Mouse (Mus musculus) brain, embryonic 18.5 days (tissue): ENCODE measurements around the gene Gm20388.
A peak's percentile ranks its signal among the peaks of the same experiment; 100 is the strongest.
"Not testable (repeated sequence)": the region's sequence is repeated elsewhere in the genome, so short reads cannot be mapped to it uniquely, and the experiment has no call there.

Source experiments
- DNase-seq: peaks from one replicate; pipeline ENCODE4 v3.0.0-alpha.2; 2012; ENCODE audit warnings: low read depth, low spot score

The Gm20388 gene

GRCm38 (mm10) chr8:121588750-121589149 lies 1678.1 kb downstream of the Gm20388 start:
- no peak for DNase-seq

GRCm38 (mm10) chr8:121589205-121589726 lies 1678.6 kb downstream of the Gm20388 start:
- DNase-seq, result no peak

- DNase-seq, result peak; percentile 88
Measured at GRCm38 (mm10) chr8:121590203-121591177, 1679.8 kb downstream of the Gm20388 start, which contains the start of gene Map1lc3b. Gene Map1lc3b, plus strand, starts transcription at chr8:121590361.

- no peak for DNase-seq
Measured at GRCm38 (mm10) chr8:121591178-121592066, 1680.8 kb downstream of the Gm20388 start.

- no peak for DNase-seq
Measured at GRCm38 (mm10) chr8:121593293-121593692, 1682.7 kb downstream of the Gm20388 start.

- DNase-seq, result no peak
Measured at GRCm38 (mm10) chr8:121593983-121594382, 1683.3 kb downstream of the Gm20388 start.

- not testable (repeated sequence) for DNase-seq
Measured at GRCm38 (mm10) chr8:121597492-121597891, 1686.9 kb downstream of the Gm20388 start.

GRCm38 (mm10) chr8:121598190-121598589 lies 1687.5 kb downstream of the Gm20388 start:
- no peak for DNase-seq

GRCm38 (mm10) chr8:121598892-121599291 lies 1688.3 kb downstream of the Gm20388 start:
- DNase-seq, result no peak

- no peak for DNase-seq
Measured at GRCm38 (mm10) chr8:121599842-121600241, 1689.2 kb downstream of the Gm20388 start.

GRCm38 (mm10) chr8:121602411-121602810 lies 1691.8 kb downstream of the Gm20388 start:
- no peak for DNase-seq

GRCm38 (mm10) chr8:121602860-121603259 lies 1692.2 kb downstream of the Gm20388 start:
- no peak for DNase-seq

GRCm38 (mm10) chr8:121603801-121604200 lies 1693.2 kb downstream of the Gm20388 start:
- no peak for DNase-seq

GRCm38 (mm10) chr8:121607661-121608060 lies 1697.0 kb downstream of the Gm20388 start:
- DNase-seq, result no peak

- DNase-seq, result no peak
Measured at GRCm38 (mm10) chr8:121609251-121609650, 1698.6 kb downstream of the Gm20388 start.

- DNase-seq, result no peak
Measured at GRCm38 (mm10) chr8:121609916-121610315, 1699.3 kb downstream of the Gm20388 start.

- DNase-seq, result no peak
Measured at GRCm38 (mm10) chr8:121613419-121613818, 1702.8 kb downstream of the Gm20388 start.

GRCm38 (mm10) chr8:121619401-121619995 lies 1708.9 kb downstream of the Gm20388 start:
- DNase-seq, result no peak

- no peak for DNase-seq
Measured at GRCm38 (mm10) chr8:121620801-121621516, 1710.3 kb downstream of the Gm20388 start.

GRCm38 (mm10) chr8:121621879-121622278 lies 1711.2 kb downstream of the Gm20388 start:
- no peak for DNase-seq

GRCm38 (mm10) chr8:121623043-121623442 lies 1712.4 kb downstream of the Gm20388 start:
- DNase-seq, result no peak
